Mouse (Mus musculus): ENCODE measurements at regions not wholly inside any gene's neighbourhood (a gene's known extent, or its start where the extent isn't known, plus 50 kb on each side); places are given as distances from the start of the nearest gene placed in this dataset.
A peak's percentile ranks its signal among the peaks of the same experiment; 100 is the strongest.

DNA sequence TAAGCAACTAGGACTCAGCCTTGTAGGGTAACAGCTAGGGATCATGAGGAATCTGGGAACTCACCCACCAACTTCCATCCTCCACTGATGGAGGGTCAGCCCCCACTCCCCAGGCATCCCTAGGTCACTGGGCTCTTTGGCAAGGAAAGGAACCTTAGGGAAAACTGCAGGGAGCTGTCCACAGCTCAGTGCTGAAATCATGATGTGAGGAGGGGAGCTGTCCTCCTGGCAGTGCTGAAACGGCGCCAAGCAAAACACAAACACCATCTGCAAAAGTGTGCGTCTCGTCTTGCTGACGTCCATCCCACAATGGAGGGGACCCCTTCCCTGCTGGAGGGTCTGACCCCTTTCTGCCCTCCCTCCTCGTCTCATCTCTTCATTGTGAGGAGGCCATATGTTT lies 68.6 kb upstream of the Rph3a start:
- peak; percentile 66 for DNase-seq

- DNase-seq: no peak
These were observed 66.8 kb upstream of the Rph3a start for GRCm38 (mm10) chr5:121076741-121077140.

- no peak for DNase-seq
These were observed 58.9 kb upstream of the Rph3a start for GRCm38 (mm10) chr5:121068821-121069220.

DNA sequence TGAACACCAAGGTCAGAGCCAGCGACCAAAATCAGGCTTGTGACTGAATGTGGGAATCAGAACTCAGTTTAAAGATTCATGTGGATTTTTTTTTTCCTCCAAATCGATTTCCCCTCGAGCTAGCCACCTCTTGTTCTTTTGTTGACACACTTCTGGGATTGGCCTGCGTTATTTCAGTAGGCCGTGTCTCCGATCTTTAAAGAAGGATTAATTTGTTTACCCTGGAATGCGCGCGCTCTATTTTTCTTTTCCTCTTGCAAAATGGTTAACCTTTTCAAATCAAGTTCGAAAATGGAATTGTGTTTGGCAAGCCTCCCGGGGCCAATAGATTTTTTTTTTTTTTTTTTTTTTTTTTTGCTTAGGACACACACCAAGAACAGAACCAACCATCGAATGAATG lies 54.8 kb upstream of the Rph3a start:
- no peak for DNase-seq

- no peak for DNase-seq
These were observed 53.2 kb upstream of the Rph3a start for GRCm38 (mm10) chr5:121062930-121063584.

- DNase-seq: no peak
These were observed 51.8 kb upstream of the Rph3a start for GRCm38 (mm10) chr5:121061688-121062087.
